Mouse (Mus musculus): ENCODE results near the gene St6galnac3.

Gene St6galnac3

DNA sequence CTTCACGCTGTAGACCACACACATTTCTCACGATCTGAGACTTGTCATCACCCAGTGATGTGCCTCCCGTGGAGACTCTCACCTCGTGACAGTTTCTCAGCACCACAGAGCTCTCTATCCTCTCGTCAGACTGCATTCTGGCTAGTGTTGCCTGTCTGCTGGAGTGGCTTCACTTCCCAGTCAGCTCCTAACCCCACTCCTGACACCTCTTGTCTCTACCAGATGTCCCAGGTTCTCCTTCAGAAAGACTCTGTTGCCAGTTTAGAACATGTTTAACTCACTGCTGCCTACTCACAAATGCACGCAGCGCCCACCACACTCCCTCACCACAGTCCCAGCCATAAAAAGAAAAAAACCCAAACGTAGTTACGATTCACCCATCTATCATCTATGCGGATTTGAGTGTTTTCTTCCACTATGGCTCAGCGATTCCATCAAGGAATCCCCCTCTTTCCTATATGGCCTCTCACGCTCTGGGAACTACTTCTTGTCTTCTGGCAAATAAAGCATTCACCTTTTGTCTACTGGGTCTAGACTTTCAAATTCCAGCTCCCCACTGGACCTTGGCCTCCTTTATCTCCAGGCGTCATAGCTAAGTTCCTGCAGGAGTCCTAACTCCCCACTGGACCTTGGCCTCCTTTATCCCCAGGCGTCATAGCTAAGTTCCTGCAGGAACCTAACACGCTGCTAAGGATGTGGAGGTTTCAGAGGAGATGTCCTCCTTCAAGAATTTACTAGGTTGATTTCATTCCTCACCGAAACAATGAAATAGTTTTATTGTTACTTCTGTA lies 371.5 kb downstream of the St6galnac3 start:
- DNase-seq (ENCODE audit: low spot score in 2 of 2), result no peak

DNA sequence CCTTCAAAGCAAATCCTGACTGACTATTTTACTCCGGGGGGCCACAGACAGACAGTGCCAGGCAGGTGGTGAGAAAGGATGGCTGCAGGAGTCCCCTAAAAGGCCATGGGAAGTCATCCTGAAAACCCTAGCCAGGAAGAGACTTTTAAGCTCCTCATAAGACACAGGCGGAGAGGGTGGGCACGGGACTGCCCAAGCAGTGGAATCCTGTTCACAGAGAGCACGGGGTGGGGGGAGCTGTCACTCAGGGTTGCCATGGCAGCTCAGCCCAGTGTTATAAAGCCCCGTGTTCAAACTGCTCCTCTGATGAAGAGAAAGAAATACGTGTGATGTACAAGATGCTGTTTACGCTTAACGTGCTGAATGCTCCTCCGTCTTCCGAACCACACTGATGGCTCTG lies 375.0 kb downstream of the St6galnac3 start:
- DNase-seq (ENCODE audit: low spot score in 2 of 2), result no peak

DNA sequence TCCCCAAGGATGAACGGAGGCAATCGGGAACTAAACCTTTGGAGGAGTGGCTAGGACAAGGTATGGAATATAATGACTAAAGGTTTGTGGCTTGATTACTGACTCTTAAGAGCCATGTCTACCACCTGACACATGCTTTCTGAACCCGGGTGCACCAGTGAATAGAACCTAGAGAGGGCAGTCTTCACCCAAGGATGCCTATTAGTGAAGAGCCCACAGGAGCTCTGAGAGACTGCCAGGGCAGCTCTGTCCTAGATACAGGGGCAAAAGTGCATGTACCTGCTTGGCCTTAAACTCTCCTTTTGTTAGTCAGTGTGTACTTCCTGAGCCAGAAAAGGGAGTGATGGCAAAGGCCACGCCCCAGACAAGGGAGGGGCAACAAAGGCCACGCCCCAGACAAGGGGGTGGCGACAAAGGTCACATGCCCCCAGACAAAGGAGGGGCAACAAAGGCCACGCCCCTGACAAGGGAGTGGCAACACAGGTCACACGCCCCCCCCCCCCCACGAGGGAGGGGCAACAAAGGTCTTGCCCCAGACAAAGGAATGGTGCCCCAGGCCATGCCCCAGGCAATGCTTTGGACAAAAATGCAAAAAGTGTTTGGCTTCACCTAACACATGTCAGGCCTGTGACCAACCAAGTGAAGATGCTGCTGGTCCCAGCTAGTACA lies 376.0 kb downstream of the St6galnac3 start:
- DNase-seq (ENCODE audit: low spot score in 2 of 2), result no peak

DNA sequence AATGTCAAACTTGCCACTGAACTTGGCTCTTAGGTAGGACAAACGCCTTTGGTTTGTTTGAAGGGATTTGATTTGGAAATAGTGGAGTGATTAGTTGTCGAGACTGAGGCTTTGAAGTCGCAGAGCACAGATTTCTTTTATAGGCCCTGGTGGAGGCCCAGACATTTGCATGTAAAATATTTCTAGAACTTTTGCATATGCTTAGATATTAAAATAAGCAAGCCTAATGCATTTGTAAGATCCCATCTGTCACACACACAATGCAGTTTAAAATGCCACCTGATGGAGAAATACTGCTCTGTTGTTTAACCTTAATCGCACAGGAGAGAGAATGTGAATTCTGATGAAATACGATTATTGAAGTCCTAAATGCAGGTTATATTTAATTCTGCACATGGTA lies 380.0 kb downstream of the St6galnac3 start:
- no peak for DNase-seq (ENCODE audit: low spot score in 2 of 2)

DNA sequence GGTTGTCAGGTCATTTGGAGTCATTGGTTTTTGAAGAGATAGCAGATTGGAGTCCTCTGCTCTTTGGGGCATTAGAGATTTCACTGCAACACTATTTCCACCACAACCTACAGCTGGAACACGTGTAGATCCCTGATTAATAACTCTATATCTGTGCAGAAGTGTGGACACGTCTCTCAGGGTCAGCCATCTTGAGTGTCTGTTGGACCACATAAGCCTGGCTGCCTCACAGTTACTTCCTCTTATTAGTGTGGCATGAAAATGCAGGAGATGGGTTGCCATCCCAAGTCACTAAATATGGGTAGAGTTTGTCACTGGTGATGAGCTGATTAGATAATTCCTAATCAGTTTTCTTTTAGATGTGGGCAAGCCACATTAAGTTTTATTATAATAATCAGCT lies 385.0 kb downstream of the St6galnac3 start:
- no peak for DNase-seq (ENCODE audit: low spot score in 2 of 2)

DNA sequence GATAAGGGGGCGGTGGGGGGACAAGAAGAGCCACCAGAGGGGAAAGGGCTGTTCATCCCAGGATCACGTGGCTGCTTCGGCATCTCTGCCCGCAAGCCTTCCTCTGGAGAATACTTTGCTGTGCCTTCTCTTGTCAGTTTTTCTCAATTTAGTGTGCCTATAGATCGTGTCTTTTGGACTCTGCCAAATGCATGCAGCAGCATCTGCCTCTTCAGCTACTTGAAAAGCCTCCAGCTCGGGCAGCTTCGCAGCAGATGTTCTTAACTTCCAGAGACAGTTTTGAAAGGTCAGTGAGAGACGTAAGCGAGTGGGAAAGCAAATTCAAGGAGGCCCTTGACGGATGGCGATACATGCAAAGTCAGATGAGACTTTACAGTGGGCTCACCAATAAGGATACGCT lies 385.9 kb downstream of the St6galnac3 start:
- no peak for DNase-seq (ENCODE audit: low spot score in 2 of 2)

DNA sequence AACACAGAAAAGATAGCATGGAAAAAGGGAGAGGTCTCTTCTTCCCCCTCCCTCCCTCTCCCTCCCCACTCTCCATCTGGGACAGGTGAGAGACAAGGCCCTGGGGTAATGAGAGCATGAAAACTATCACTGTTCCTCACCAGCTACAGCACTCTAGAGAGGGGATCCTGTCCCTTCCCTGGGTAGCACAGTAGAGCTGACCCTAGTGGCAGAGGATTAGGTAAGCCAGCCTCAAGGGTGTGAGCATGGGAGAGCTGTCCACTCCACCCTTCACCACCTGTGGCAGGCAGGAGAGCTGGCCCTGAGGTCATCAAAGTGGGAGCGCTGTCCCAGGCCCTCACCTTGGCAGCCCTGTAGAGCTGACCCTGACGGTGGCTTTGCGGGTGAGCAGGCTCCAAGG lies 387.2 kb downstream of the St6galnac3 start:
- no peak for DNase-seq (ENCODE audit: low spot score in 2 of 2)

DNA sequence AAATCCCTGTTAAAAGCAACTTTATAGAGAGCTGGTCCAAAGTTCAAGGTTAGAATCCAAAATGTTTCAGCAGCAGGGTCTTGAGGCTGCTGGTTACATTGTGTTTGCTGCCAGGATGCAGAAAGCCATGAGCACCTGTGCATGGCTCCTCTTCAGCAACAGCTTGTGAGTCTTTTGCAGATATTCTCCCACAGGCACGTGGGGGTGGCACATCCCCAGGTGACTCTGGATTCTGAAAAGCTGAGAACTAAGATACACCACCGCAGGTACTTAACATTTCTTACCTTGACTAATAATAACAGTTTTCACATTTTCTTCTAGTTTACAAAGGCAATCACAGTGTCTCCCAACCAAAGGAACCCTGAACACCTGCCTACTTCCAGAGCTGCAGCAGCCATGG lies 387.8 kb downstream of the St6galnac3 start:
- DNase-seq (ENCODE audit: low spot score in 2 of 2), result no peak

DNA sequence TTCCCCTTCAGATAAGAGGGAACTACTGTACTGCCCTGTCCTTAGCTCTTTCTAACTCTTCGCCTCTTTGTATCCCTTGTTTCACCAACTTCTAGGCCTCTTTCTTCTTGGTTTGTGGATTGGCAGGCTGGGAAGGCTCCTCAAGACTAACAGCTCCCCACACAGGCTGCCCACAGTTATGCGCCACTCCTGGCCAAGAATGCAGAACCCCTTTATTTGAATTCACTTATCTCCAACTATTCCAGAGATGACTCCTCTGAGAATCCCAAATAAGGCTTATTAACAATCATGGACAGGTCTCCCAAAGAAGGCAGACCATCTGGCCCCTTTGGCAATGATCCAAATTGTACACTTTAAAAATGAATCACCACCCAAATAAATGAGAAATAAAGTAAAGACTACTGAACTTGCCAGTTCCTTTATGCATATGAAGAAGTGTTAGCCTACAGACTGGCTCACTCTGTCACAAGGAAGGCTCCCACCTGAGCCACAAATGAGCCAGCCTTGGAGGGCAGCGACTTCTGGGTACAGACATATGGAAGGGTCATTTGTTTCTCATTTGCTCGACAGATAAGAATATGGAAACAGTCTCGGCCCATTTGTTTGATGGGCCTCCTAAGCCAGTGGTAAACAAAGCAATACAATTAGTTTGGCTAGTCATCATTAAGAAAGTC lies 390.7 kb downstream of the St6galnac3 start:
- DNase-seq (ENCODE audit: low spot score in 2 of 2), result no peak

DNA sequence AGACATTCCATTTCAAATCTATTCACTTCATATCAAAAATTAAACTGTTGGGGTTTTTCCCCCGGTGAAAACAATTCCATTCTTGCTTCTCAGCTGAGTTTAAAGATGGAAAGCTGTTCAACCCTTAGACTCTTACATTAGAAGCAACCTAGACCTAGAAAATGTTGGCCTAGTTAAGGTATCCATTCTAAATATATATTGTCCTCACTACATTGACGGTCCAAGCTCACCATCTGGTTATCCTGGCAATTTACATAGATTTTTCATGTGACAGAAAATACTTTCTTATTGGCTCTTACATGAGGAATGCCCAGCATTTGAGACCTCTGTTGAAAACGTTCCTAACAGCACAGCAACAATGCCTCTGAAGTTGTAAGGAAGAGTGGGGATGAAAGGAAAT lies 400.7 kb downstream of the St6galnac3 start:
- no peak for DNase-seq (ENCODE audit: low spot score in 2 of 2)

DNA sequence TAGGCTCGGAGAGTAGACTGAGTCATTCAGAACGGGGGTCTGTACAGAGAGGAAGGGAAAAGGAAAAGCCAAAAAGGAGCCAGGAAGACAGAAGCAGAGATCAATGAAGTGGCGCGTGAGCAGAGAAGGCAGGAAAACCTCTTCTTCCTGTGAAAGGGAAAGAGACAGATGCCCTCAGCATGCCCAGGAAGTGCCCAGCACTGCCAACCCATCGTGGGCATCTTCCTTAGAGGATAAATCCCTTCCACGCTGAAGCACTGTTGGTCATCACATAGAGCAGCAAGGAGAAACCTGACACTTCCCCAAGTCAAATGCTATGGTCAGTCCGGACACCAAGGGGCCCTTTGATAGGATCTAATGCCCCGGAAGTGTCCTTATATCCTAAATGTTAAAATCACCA lies 401.5 kb downstream of the St6galnac3 start:
- DNase-seq (ENCODE audit: low spot score in 2 of 2), result no peak

DNA sequence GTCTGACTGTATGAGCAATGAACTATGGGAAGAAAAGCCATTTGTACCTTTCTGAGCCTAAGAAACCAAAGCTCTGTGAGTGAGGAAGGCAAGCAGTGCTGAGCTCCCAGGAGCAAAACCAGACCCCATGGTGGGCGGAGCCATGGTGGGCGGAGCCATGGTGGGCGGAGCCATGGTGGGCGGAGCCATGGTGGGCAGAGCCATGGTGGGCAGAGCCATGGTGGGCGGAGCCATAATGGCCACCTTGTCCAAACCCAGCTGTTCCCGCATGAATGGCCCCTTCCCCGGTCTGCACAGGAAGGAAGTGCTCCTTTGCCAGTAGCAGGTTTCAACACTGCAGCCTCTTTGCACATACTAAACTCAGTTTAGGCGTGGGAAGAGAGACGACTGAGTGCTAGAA lies 411.4 kb downstream of the St6galnac3 start:
- DNase-seq (ENCODE audit: low spot score in 2 of 2), result no peak

DNA sequence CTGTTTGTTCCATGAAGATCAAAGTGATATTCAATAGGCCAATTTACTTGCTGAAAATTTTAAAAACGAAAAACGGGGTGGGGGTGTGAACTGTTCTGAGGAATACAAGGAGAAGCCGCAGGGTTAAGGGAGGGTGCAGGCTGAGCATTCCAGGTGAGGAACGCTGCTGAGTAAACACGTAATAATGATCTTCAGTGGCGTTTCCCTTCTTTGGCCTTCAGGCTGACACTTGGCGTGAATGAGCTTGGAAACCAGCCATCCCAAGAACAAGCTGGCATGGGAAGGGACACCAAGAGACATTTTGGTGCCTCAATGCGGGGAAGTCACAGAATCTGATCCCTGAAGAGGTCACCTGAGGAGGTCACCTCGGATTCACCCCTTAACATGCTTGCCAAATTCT lies 411.8 kb downstream of the St6galnac3 start:
- no peak for DNase-seq (ENCODE audit: low spot score in 2 of 2)

DNA sequence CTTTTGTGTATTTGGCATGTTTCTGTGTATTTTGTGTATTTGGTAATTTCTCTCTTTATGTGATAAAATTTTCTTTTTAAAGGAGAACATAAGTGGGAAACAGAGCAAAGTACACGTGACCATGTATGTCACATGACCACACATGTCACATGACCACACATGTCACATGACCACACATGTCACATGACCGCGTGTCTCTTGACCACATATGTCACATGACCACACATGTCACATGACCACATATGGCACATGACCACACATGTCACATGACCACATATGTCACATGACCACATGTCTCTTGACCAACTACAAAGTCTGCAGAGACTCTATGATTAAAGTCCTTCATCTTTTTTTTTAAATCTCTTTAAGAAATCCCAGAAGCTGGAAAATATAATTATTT lies 413.0 kb downstream of the St6galnac3 start:
- no peak for DNase-seq (ENCODE audit: low spot score in 2 of 2)

DNA sequence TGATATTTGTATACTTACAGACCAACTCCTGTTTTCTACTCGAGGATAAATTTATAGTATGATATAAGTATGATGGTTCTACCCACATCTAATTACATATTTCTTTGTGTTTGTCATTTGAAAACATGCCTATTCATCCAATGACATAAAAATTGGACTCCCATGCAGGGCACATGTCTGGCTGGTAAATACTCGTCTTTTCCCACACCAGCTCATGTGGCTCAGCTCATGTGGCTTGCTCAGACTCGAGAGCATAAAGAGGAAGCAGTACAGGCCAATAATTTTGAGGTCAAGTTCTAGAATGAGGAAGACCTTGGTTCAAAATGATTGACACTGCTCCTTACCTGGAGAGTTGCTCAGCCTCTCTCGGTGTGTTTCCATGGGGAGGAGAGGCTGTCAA lies 416.6 kb downstream of the St6galnac3 start:
- DNase-seq (ENCODE audit: low spot score in 2 of 2), result no peak

DNA sequence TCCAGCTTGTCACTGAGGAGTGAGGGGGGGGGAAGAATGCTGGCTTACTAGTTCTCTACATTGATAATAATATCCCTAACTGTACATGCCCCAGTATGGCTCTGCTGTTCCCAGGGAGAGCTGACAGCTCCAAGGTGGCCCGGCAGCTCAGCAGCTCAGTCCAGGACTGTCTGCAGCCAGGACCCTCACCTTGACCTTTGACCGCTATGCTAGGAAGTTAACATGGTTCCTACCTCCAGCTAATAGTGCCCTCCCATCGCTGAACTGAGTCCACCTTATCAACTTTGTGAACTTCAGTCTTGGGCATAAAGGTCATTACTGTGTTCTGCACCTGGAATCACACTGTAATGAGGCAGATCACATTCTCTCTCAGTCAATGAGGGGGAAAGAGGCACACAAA lies 419.8 kb downstream of the St6galnac3 start:
- no peak for DNase-seq (ENCODE audit: low spot score in 2 of 2)

DNA sequence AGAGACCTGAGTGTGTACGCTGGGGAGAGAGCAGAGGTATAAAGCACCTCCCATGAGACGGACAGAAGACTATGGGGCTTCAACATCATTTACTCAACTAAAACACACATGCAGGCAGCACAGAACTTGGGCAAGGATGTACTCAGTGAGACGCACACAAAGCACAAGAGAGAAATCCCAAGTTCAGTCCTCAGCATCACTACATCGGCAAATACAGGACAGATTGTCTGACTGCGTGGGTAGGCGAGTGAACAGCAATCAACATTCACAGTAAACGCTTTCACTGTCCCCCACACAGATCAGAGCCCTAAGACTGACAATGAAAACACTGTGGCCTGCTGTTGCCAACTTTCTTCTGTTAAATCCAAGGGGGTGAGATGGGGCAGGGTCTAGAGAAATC lies 422.6 kb downstream of the St6galnac3 start:
- no peak for DNase-seq (ENCODE audit: low spot score in 2 of 2)

DNA sequence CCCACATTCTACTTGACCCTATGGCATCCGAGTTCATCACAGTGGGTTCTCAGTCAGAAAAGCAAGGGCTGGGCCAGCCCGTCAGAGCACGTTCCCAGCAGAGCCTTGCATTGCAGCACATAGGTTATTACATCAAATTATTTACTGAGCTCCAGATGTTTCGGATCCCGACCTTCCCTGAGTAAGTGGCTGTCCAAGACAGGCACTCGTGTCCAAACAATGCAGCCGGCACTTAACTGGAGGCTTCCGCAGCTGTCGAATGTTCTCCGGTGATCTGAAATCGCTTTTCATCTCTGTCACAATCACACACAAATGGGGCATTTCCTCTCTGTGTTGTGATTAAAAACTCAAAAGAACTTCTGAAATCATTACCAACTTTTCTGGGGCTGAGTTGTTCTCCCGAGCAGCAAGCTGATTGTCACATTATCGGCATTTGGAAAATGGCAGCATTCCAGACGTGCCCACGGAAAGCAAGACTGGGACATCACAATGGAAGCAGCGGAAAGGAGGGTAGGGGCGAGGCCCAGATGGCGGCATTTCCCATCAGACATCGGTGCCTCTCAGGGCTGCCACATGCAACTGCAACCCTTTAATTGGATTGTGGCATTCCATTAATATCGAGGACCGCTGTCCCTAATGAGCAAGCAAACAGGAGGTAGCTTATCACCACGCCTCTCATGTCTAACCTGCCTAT lies 428.5 kb downstream of the St6galnac3 start:
- DNase-seq (ENCODE audit: low spot score in 2 of 2), result no peak

DNA sequence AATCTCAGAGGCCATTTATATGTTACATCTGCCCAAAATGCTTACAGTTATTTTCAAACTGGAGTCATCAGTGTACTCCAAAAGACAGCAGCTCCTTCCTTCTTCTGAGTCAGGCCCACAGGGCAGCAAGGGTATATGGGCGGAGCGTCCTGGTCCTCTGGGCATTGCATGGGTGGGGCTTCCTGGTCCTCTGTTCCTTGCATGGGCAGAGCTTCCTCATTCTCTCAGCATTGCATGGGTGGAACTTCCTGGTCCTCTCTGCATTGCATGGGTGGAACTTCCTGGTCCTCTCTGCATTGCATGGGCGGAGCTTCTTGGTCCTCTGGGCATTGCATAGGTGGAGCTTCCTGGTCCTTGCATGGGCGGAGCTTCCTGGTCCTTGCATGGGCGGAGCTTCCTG lies 432.1 kb downstream of the St6galnac3 start:
- peak in 1 of 2 experiments; percentile 6 for DNase-seq (ENCODE audit: low spot score in 2 of 2)

DNA sequence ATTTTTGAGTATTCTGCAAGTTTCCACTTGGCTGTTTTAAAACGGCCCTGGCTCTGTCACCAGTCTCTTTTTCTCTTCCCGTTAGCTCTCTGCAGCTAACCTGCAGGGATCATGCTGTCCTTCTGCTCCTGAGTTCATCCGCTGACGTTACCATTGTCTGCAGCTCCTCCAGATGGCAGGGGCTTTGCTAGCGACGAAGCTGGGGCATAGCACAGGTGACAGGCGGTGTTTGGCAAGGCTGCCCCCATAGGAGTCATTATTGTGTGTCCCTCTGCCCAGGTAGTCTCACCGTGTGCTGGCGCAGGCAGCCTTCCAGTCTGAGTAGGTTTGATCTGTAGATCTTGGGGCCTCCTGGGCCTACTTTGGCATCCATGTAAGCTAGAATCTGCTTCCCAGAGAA lies 432.6 kb downstream of the St6galnac3 start:
- no peak for DNase-seq (ENCODE audit: low spot score in 2 of 2)

DNA sequence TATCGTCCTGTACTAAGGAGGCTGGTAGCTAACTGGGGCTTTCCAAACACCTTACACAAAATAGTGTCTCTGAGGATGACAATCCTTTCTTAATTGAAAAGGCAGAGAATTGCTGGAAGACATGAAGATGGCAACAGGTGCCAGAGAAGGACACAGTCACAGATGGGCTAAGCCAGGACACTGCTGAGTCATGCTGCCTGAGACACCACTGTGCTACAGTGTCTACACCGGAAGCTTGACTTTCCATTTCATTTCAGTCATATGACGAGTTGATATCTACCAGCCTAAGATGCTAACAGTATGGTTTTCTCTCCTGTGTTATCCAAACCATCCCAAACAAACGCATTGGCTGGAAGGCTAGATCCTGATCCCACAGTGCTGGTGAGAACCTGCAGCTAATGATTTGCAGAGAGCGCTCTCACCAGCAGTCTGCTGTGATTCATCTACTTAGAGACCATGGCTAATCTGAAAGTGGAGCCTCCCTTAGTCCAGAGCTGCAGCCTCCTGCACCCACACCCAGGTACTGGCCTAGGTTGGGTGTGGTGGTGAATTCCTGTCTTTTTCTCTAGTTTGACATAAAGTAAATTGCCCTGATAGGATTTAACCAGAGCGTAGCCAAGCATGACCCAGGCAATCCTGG lies 433.4 kb downstream of the St6galnac3 start:
- DNase-seq (ENCODE audit: low spot score in 2 of 2), result no peak

DNA sequence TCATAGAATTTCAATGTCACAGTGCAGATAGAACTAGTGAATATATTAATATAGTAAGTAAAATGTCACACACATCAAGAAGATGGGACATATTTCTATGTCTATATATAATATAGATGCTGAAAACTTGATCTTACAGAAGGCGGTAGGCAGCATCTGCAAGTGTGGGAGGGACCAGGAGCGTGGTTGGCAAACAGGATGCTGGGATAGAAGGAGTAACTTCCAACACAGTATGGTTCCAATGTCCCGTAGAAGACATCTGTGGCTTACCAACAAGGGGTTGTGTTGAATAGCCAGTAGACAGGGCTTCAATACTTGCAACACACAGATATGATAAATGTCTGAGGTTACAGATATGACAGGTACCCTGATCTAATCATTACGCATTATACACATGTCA lies 435.0 kb downstream of the St6galnac3 start:
- DNase-seq (ENCODE audit: low spot score in 2 of 2), result no peak
